Mouse (Mus musculus): ENCODE data around the gene 2210016L21Rik. TPM values are rescaled to one million over a fixed set of nuclear protein-coding genes. Genes with fewer than 3 reads are reported as not detected.
"Not testable (repeated sequence)": the region's sequence is repeated elsewhere in the genome, so short reads cannot be mapped to it uniquely, and the experiment has no call there.

The 2210016L21Rik gene
- total RNA-seq, 1 experiment: 16.7 TPM

- no peak overlapping the region for H3K4me3 ChIP-seq (ENCODE audit: insufficient read depth in 1 of 2, low read depth in 1 of 2, low read length in 2 of 2, poor library complexity in 1 of 2, severe bottlenecking in 1 of 2)
- in situ Hi-C loops (cut with MboI; ENCODE audit: low sequenced_read_pairs in 2 of 2, unreplicated experiment in 2 of 2): no loop called here
- H3K27ac ChIP-seq (ENCODE audit: insufficient read depth, low read depth, low read length, poor library complexity, severe bottlenecking): no peak overlapping the region
- H3K9me3 ChIP-seq (ENCODE audit: control insufficient read depth, insufficient read depth, low read depth, low read length): no peaks in the 10 kb centered on the region
- peaks cover 2 to 8% of the 10 kb centered on the region in 2 experiments; a peak in 3 of 4 replicates for H3K4me1 ChIP-seq (ENCODE audit: control insufficient read depth in 2 of 2, insufficient read depth in 2 of 2, low read length in 2 of 2, poor library complexity in 1 of 2)
- H3K36me3 ChIP-seq (ENCODE audit: control insufficient read depth, insufficient read depth, low read length, poor library complexity, severe bottlenecking): no peaks in the 10 kb centered on the region
- H3K9ac ChIP-seq (ENCODE audit: insufficient read depth, low read depth, low read length, poor library complexity, severe bottlenecking): no peak overlapping the region
- DNase-seq (ENCODE audit: low read depth, low spot score): no peak
- no peak for TF ChIP-seq CHD2 (IDR thresholded peaks at IDR 0.05; ENCODE audit: low read depth, low read length)
- no peak for TF ChIP-seq MAFK (IDR thresholded peaks at IDR 0.05; ENCODE audit: insufficient read depth, low read depth, low read length)
- no peak for TF ChIP-seq HCFC1 (IDR thresholded peaks at IDR 0.05; ENCODE audit: borderline replicate concordance, insufficient read depth, low read length)
- TF ChIP-seq ZNF384 (IDR thresholded peaks at IDR 0.05; ENCODE audit: low read depth, low read length): no peak
- TF ChIP-seq ZC3H11A (IDR thresholded peaks at IDR 0.05; ENCODE audit: borderline replicate concordance, low read depth, low read length): no peak
These were observed 27.1 kb upstream of the 2210016L21Rik start for GRCm38 (mm10) chr5:114914855-114915254.

DNA sequence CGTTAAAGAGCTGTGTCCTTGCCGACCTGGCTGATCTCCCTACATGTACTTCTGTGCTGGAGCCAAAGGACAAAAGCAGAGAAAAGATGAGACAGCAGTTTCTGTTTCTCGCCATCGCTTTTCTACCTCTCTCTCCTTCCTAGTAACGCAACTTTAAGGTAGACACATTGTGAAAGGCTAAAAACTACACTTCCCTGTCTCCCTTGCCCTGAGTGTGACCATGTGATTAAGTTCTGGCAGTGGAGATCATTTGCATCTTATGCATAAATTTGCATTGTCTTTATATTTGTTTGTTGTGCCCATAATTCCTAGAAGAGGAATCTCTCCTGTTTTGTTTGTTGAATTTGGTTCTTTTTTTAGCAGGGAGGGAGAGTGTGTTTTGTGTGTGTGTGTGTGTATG, 26.1 kb upstream of the 2210016L21Rik start:
- Histone ChIP-seq H3K4me1 (ENCODE audit: control insufficient read depth in 2 of 2, insufficient read depth in 2 of 2, low read length in 2 of 2, poor library complexity in 1 of 2) (peaks cover 2 to 8% of the 10 kb centered on the region in 2 experiments; a peak in 3 of 4 replicates), H3K9ac (ENCODE audit: insufficient read depth, low read depth, low read length, poor library complexity, severe bottlenecking) (no peak overlapping the region), H3K36me3 (ENCODE audit: control insufficient read depth, insufficient read depth, low read length, poor library complexity, severe bottlenecking) (no peaks in the 10 kb centered on the region), H3K4me3 (ENCODE audit: insufficient read depth in 1 of 2, low read depth in 1 of 2, low read length in 2 of 2, poor library complexity in 1 of 2, severe bottlenecking in 1 of 2) (no peak overlapping the region), H3K27ac (ENCODE audit: insufficient read depth, low read depth, low read length, poor library complexity, severe bottlenecking) (no peak overlapping the region), H3K9me3 (ENCODE audit: control insufficient read depth, insufficient read depth, low read depth, low read length) (no peaks in the 10 kb centered on the region)
- DNase-seq (ENCODE audit: low read depth, low spot score): no peak
- in situ Hi-C loops (cut with MboI; ENCODE audit: low sequenced_read_pairs in 2 of 2, unreplicated experiment in 2 of 2): no loop called here
- TF ChIP-seq MAFK (IDR thresholded peaks at IDR 0.05; ENCODE audit: insufficient read depth, low read depth, low read length) (peak; percentile 47; the same call in 1 of the 2 replicates), CHD2 (IDR thresholded peaks at IDR 0.05; ENCODE audit: low read depth, low read length) (no peak)

GRCm38 (mm10) chr5:114916777-114917176, 25.2 kb upstream of the 2210016L21Rik start:
- TF ChIP-seq HCFC1 (IDR thresholded peaks at IDR 0.05; ENCODE audit: borderline replicate concordance, insufficient read depth, low read length): no peak
- no peak for TF ChIP-seq ZNF384 (IDR thresholded peaks at IDR 0.05; ENCODE audit: low read depth, low read length)
- no peak for TF ChIP-seq ZC3H11A (IDR thresholded peaks at IDR 0.05; ENCODE audit: borderline replicate concordance, low read depth, low read length)
- TF ChIP-seq MAFK (IDR thresholded peaks at IDR 0.05; ENCODE audit: insufficient read depth, low read depth, low read length): no peak
- TF ChIP-seq CHD2 (IDR thresholded peaks at IDR 0.05; ENCODE audit: low read depth, low read length): no peak
- in situ Hi-C loops (cut with MboI; ENCODE audit: low sequenced_read_pairs in 2 of 2, unreplicated experiment in 2 of 2): no loop called here
- H3K36me3 ChIP-seq (ENCODE audit: control insufficient read depth, insufficient read depth, low read length, poor library complexity, severe bottlenecking): no peaks in the 10 kb centered on the region
- no peak overlapping the region for H3K27ac ChIP-seq (ENCODE audit: insufficient read depth, low read depth, low read length, poor library complexity, severe bottlenecking)
- peaks cover 2 to 8% of the 10 kb centered on the region in 2 experiments; a peak in 3 of 4 replicates for H3K4me1 ChIP-seq (ENCODE audit: control insufficient read depth in 2 of 2, insufficient read depth in 2 of 2, low read length in 2 of 2, poor library complexity in 1 of 2)
- no peak overlapping the region for H3K4me3 ChIP-seq (ENCODE audit: insufficient read depth in 1 of 2, low read depth in 1 of 2, low read length in 2 of 2, poor library complexity in 1 of 2, severe bottlenecking in 1 of 2)
- H3K9ac ChIP-seq (ENCODE audit: insufficient read depth, low read depth, low read length, poor library complexity, severe bottlenecking): no peak overlapping the region
- no peaks in the 10 kb centered on the region for H3K9me3 ChIP-seq (ENCODE audit: control insufficient read depth, insufficient read depth, low read depth, low read length)
- DNase-seq (ENCODE audit: low read depth, low spot score): no peak

DNA sequence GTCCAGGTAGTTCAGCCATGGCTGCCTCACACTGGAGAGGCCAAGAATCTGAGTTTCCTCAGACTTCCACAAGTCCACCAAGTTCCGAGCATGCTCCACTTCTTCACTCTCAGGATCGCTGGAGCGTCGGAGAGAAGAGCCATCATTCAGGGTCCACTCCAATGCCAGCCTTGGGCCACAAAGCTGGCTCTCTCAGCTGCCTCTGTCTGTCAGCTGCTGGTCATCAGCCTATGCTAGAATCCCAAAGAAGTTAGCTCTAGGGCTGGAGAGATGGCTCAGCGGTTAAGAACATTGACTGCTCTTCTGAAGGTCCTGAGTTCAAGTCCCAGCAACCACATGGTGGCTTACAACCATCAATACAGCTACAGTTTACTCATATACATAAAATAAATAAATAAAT, 24.6 kb upstream of the 2210016L21Rik start:
- H3K4me3 ChIP-seq (ENCODE audit: insufficient read depth in 1 of 2, low read depth in 1 of 2, low read length in 2 of 2, poor library complexity in 1 of 2, severe bottlenecking in 1 of 2); in situ Hi-C loops (cut with MboI; ENCODE audit: low sequenced_read_pairs in 2 of 2, unreplicated experiment in 2 of 2); DNase-seq (ENCODE audit: low read depth, low spot score); H3K27ac ChIP-seq (ENCODE audit: insufficient read depth, low read depth, low read length, poor library complexity, severe bottlenecking); H3K4me1 ChIP-seq (ENCODE audit: control insufficient read depth in 2 of 2, insufficient read depth in 2 of 2, low read length in 2 of 2, poor library complexity in 1 of 2); H3K9ac ChIP-seq (ENCODE audit: insufficient read depth, low read depth, low read length, poor library complexity, severe bottlenecking); H3K9me3 ChIP-seq (ENCODE audit: control insufficient read depth, insufficient read depth, low read depth, low read length); H3K36me3 ChIP-seq (ENCODE audit: control insufficient read depth, insufficient read depth, low read length, poor library complexity, severe bottlenecking): not testable (repeated sequence)

GRCm38 (mm10) chr5:114921551-114922365, 20.2 kb upstream of the 2210016L21Rik start:
- DNase-seq (ENCODE audit: low read depth, low spot score): no peak
- no peaks in the 10 kb centered on the region for H3K4me1 ChIP-seq (ENCODE audit: control insufficient read depth in 2 of 2, insufficient read depth in 2 of 2, low read length in 2 of 2, poor library complexity in 1 of 2)
- no peaks in the 10 kb centered on the region for H3K9me3 ChIP-seq (ENCODE audit: control insufficient read depth, insufficient read depth, low read depth, low read length)
- no peak overlapping the region for H3K27ac ChIP-seq (ENCODE audit: insufficient read depth, low read depth, low read length, poor library complexity, severe bottlenecking)
- in situ Hi-C loops (cut with MboI; ENCODE audit: low sequenced_read_pairs in 2 of 2, unreplicated experiment in 2 of 2): no loop called here
- no peaks in the 10 kb centered on the region for H3K36me3 ChIP-seq (ENCODE audit: control insufficient read depth, insufficient read depth, low read length, poor library complexity, severe bottlenecking)
- H3K9ac ChIP-seq (ENCODE audit: insufficient read depth, low read depth, low read length, poor library complexity, severe bottlenecking): no peak overlapping the region
- no peak for TF ChIP-seq CHD2 (IDR thresholded peaks at IDR 0.05; ENCODE audit: low read depth, low read length)
- no peak for TF ChIP-seq ZNF384 (IDR thresholded peaks at IDR 0.05; ENCODE audit: low read depth, low read length)
- TF ChIP-seq HCFC1 (IDR thresholded peaks at IDR 0.05; ENCODE audit: borderline replicate concordance, insufficient read depth, low read length): no peak
- TF ChIP-seq MAFK (IDR thresholded peaks at IDR 0.05; ENCODE audit: insufficient read depth, low read depth, low read length): no peak
- TF ChIP-seq ZC3H11A (IDR thresholded peaks at IDR 0.05; ENCODE audit: borderline replicate concordance, low read depth, low read length): no peak
- H3K4me3 ChIP-seq (ENCODE audit: insufficient read depth in 1 of 2, low read depth in 1 of 2, low read length in 2 of 2, poor library complexity in 1 of 2, severe bottlenecking in 1 of 2): no peak overlapping the region
